Mouse (Mus musculus) neural tube, embryonic 14.5 days (tissue): ENCODE data around the gene Zfyve27. TPM values are rescaled to one million over a fixed set of nuclear protein-coding genes. Genes with fewer than 3 reads are reported as not detected.

Source experiments
- ATAC-seq: fragments of 200-750 bp; cut with Nextera tagmentation; 2 replicates; pipeline ENCODE4 v1.8.0; 2017; ENCODE audit warnings: low read depth, mild to moderate bottlenecking, moderate TSS enrichment, moderate library complexity
- H3K27ac ChIP-seq: fragments of 300-500 bp; sonication (generic); 2 replicates; pipeline ENCODE4 v1.5.1; 2014; ENCODE audit warnings: low read depth, mild to moderate bottlenecking, control low read depth, low read length, moderate library complexity, mixed read lengths
- H3K27me3 ChIP-seq: fragments of 300-500 bp; sonication (generic); 2 replicates; pipeline ENCODE4 v1.6.1; 2014; ENCODE audit warnings: low read length; ENCODE audit not compliant: control insufficient read depth, insufficient read depth
- H3K36me3 ChIP-seq: fragments of 300-500 bp; sonication (generic); 2 replicates; pipeline ENCODE4 v1.6.1; 2014; ENCODE audit warnings: low read length, mixed read lengths; ENCODE audit not compliant: control insufficient read depth, insufficient read depth
- H3K4me1 ChIP-seq: fragments of 300-500 bp; sonication (generic); 2 replicates; pipeline ENCODE4 v1.6.1; 2014; ENCODE audit warnings: low read length; ENCODE audit not compliant: control insufficient read depth, insufficient read depth
- H3K4me2 ChIP-seq: fragments of 300-500 bp; sonication (generic); 2 replicates; pipeline ENCODE4 v1.6.1; 2014; ENCODE audit warnings: mild to moderate bottlenecking, low read depth, low read length, control low read depth
- H3K4me3 ChIP-seq: fragments of 300-500 bp; sonication (generic); 2 replicates; pipeline ENCODE4 v1.5.1; 2014; ENCODE audit warnings: low read depth, low read length, control low read depth, mixed read lengths
- H3K9ac ChIP-seq: fragments of 300-500 bp; sonication (generic); replicated peaks from 2 replicates; pipeline ENCODE4 v1.6.1; 2014; ENCODE audit warnings: low read depth, mild to moderate bottlenecking, control low read depth, low read length, mixed read lengths
- H3K9me3 ChIP-seq: fragments of 300-500 bp; sonication (generic); 2 replicates; pipeline ENCODE4 v1.6.1; 2016; ENCODE audit warnings: low read length; ENCODE audit not compliant: control insufficient read depth
- WGBS: fragments of 180-500 bp; shearing (Covaris S2); extraction: QIAGEN DNeasy Blood & Tissue Kit; methylation state at CpG from one replicate; pipeline ENCODE4 v1.1.7; 2014; 5-methylcytosine and 5-hydroxymethylcytosine counted together
- polyA plus RNA-seq: library from polyadenylated mRNA; unstranded; fragments of >200 nt; fragmentation: Nextera tagmentation; extraction: Ambion mirVana; gene quantifications from 2 replicates; pipeline ENCODE4 v1.2.1, GENCODE M21; 2014

The Zfyve27 gene
- polyA plus RNA-seq, 1 experiment from 2014 or later, result 34.2 TPM

- Histone ChIP-seq H3K27me3 (no peaks in the 10 kb centered on the region), H3K4me2 (no peak overlapping the region), H3K4me3 (no peak overlapping the region), H3K9ac (no peak overlapping the region), H3K9me3 (no peaks in the 10 kb centered on the region), H3K4me1 (no peaks in the 10 kb centered on the region), H3K27ac (no peak overlapping the region), H3K36me3 (no peaks in the 10 kb centered on the region)
- no peak for ATAC-seq
- 92% methylated on average over 15 of the region's 15 CpGs for WGBS
Observed at GRCm38 (mm10) chr19:42138517-42139285, 25.1 kb upstream of the Zfyve27 start.

- no peak for ATAC-seq
- H3K4me1 ChIP-seq, result no peaks in the 10 kb centered on the region
- 84% methylated on average over 5 of the region's 5 CpGs for WGBS
Observed at GRCm38 (mm10) chr19:42139724-42140517, 23.8 kb upstream of the Zfyve27 start.

GRCm38 (mm10) chr19:42141998-42142397 lies 21.8 kb upstream of the Zfyve27 start:
- Histone ChIP-seq H3K9ac (no peak overlapping the region), H3K4me3 (no peak overlapping the region), H3K4me1 (no peaks in the 10 kb centered on the region), H3K27ac (no peak overlapping the region), H3K4me2 (no peak overlapping the region), H3K27me3 (0 out of 2 replicates have a peak, but pooled peaks cover 4% of the 10 kb centered on the region), H3K36me3 (no peaks in the 10 kb centered on the region), H3K9me3 (no peaks in the 10 kb centered on the region)
- 73% methylated on average over 3 of the region's 3 CpGs for WGBS
- ATAC-seq, result no peak

More at GRCm38 (mm10) chr19:42139724-42140517, 23.8 kb upstream of the Zfyve27 start:
- Histone ChIP-seq H3K4me2 (no peak overlapping the region), H3K4me3 (no peak overlapping the region), H3K9ac (no peak overlapping the region), H3K9me3 (no peaks in the 10 kb centered on the region), H3K27me3 (no peaks in the 10 kb centered on the region), H3K27ac (no peak overlapping the region), H3K36me3 (no peaks in the 10 kb centered on the region)

GRCm38 (mm10) chr19:42142757-42143156 lies 21.0 kb upstream of the Zfyve27 start:
- Histone ChIP-seq H3K4me1 (no peaks in the 10 kb centered on the region), H3K36me3 (no peaks in the 10 kb centered on the region), H3K9ac (no peak overlapping the region), H3K4me2 (no peak overlapping the region), H3K9me3 (no peaks in the 10 kb centered on the region), H3K27ac (no peak overlapping the region), H3K4me3 (no peak overlapping the region), H3K27me3 (0 out of 2 replicates have a peak, but pooled peaks cover 4% of the 10 kb centered on the region)
- 79% methylated on average over 2 of the region's 2 CpGs for WGBS
- no peak for ATAC-seq

- no peaks in the 10 kb centered on the region for H3K4me1 ChIP-seq
- H3K9me3 ChIP-seq, result no peaks in the 10 kb centered on the region
- ATAC-seq, result no peak
- peaks cover 8% of the 10 kb centered on the region; the same call in 1 of the 2 replicates for H3K27me3 ChIP-seq
- no peaks in the 10 kb centered on the region for H3K36me3 ChIP-seq
- whole genome bisulfite sequencing, result 61% methylated on average over 6 of the region's 6 CpGs
- H3K4me2 ChIP-seq, result no peak overlapping the region
- H3K4me3 ChIP-seq, result no peak overlapping the region
- no peak overlapping the region for H3K9ac ChIP-seq
- no peak overlapping the region for H3K27ac ChIP-seq
Observed at GRCm38 (mm10) chr19:42144067-42144466, 19.7 kb upstream of the Zfyve27 start.

GRCm38 (mm10) chr19:42144541-42145167 lies 19.1 kb upstream of the Zfyve27 start:
- ATAC-seq, result no peak

GRCm38 (mm10) chr19:42145210-42145609 lies 18.5 kb upstream of the Zfyve27 start:
- WGBS, result 80% methylated on average over 4 of the region's 4 CpGs
- Histone ChIP-seq H3K4me2 (no peak overlapping the region), H3K36me3 (no peaks in the 10 kb centered on the region), H3K27ac (no peak overlapping the region), H3K9ac (no peak overlapping the region), H3K4me1 (no peaks in the 10 kb centered on the region), H3K4me3 (no peak overlapping the region), H3K27me3 (peaks cover 9% of the 10 kb centered on the region; the same call in 1 of the 2 replicates), H3K9me3 (no peaks in the 10 kb centered on the region)
- ATAC-seq, result no peak

More at GRCm38 (mm10) chr19:42144541-42145167, 19.1 kb upstream of the Zfyve27 start:
- Histone ChIP-seq H3K27ac (no peak overlapping the region), H3K9ac (no peak overlapping the region), H3K27me3 (peaks cover 9% of the 10 kb centered on the region; the same call in 1 of the 2 replicates), H3K4me1 (no peaks in the 10 kb centered on the region), H3K4me3 (no peak overlapping the region), H3K9me3 (no peaks in the 10 kb centered on the region), H3K36me3 (no peaks in the 10 kb centered on the region), H3K4me2 (no peak overlapping the region)
- 34% methylated on average over 8 of the region's 8 CpGs for WGBS

GRCm38 (mm10) chr19:42145731-42146130 lies 18.0 kb upstream of the Zfyve27 start:
- ATAC-seq, result no peak
- no peak overlapping the region for H3K9ac ChIP-seq
- 89% methylated on average over 2 of the region's 2 CpGs for WGBS
- H3K4me1 ChIP-seq, result no peaks in the 10 kb centered on the region
- H3K4me3 ChIP-seq, result no peak overlapping the region
- H3K4me2 ChIP-seq, result no peak overlapping the region
- no peak overlapping the region for H3K27ac ChIP-seq
- H3K9me3 ChIP-seq, result no peaks in the 10 kb centered on the region
- peaks cover 9% of the 10 kb centered on the region; the same call in 1 of the 2 replicates for H3K27me3 ChIP-seq
- no peaks in the 10 kb centered on the region for H3K36me3 ChIP-seq
